Mouse (Mus musculus) mesoderm, embryonic 11.5 days (tissue): ENCODE measurements around the gene H2-D1.
"Not testable (repeated sequence)": the region's sequence is repeated elsewhere in the genome, so short reads cannot be mapped to it uniquely, and the experiment has no call there.

Experiments
- DNase-seq: peaks from one replicate; pipeline ENCODE4 v3.0.0-alpha.2; 2012; ENCODE audit warnings: low read depth, low spot score

The H2-D1 gene

GRCm38 (mm10) chr17:35255704-35256103 lies 6.8 kb upstream of the H2-D1 start:
- no peak for DNase-seq

GRCm38 (mm10) chr17:35257378-35257777 lies 5.2 kb upstream of the H2-D1 start:
- no peak for DNase-seq

- peak; percentile 94 for DNase-seq
These were observed 4.6 kb upstream of the H2-D1 start for GRCm38 (mm10) chr17:35257824-35258491.

- no peak for DNase-seq
These were observed 3.7 kb upstream of the H2-D1 start for GRCm38 (mm10) chr17:35258492-35259478.

GRCm38 (mm10) chr17:35259621-35260020 lies 2.9 kb upstream of the H2-D1 start:
- DNase-seq, result no peak

- DNase-seq, result no peak
These were observed 879 bp upstream of the H2-D1 start for GRCm38 (mm10) chr17:35261651-35262050.

GRCm38 (mm10) chr17:35263523-35263883 lies 973 bp downstream of the H2-D1 start:
- DNase-seq, result no peak

- DNase-seq, result no peak
These were observed 5.0 kb downstream of the H2-D1 start for GRCm38 (mm10) chr17:35267399-35268086.

- peak; percentile 79 for DNase-seq
These were observed 7.3 kb downstream of the H2-D1 start for GRCm38 (mm10) chr17:35269653-35270347.

GRCm38 (mm10) chr17:35272249-35272648 lies 9.7 kb downstream of the H2-D1 start:
- no peak for DNase-seq

GRCm38 (mm10) chr17:35274770-35275169 lies 12.2 kb downstream of the H2-D1 start:
- peak; percentile 90 for DNase-seq

- DNase-seq, result no peak
These were observed 13.9 kb downstream of the H2-D1 start for GRCm38 (mm10) chr17:35276304-35276864.

GRCm38 (mm10) chr17:35278049-35278448 lies 15.5 kb downstream of the H2-D1 start:
- DNase-seq, result no peak

GRCm38 (mm10) chr17:35278957-35279688 lies 16.6 kb downstream of the H2-D1 start:
- no peak for DNase-seq

- no peak for DNase-seq
These were observed 17.7 kb downstream of the H2-D1 start for GRCm38 (mm10) chr17:35280276-35280675.

- DNase-seq, result no peak
These were observed 22.9 kb downstream of the H2-D1 start for GRCm38 (mm10) chr17:35285431-35285830.

- peak; percentile 71 for DNase-seq
These were observed 33.3 kb downstream of the H2-D1 start for GRCm38 (mm10) chr17:35295796-35296195.

GRCm38 (mm10) chr17:35300261-35300945 lies 37.9 kb downstream of the H2-D1 start:
- DNase-seq, result not testable (repeated sequence)

- peak; percentile 88 for DNase-seq
These were observed 39.2 kb downstream of the H2-D1 start for GRCm38 (mm10) chr17:35301645-35302258.
